Mouse (Mus musculus) R1 (cell line): ENCODE results near the gene Ptprn2.
"Not testable (repeated sequence)": the region's sequence is repeated elsewhere in the genome, so short reads cannot be mapped to it uniquely, and the experiment has no call there.

Experiments used
- DNase-seq: peaks from one replicate; pipeline ENCODE4 v3.0.0-alpha.2; 2018; ENCODE audit warnings: low read depth, low spot score

Gene Ptprn2

GRCm38 (mm10) chr12:116515824-116516223, 30.3 kb downstream of the Ptprn2 start:
- DNase-seq, result no peak

- no peak for DNase-seq
These were observed 43.3 kb downstream of the Ptprn2 start for GRCm38 (mm10) chr12:116528861-116529260.

- DNase-seq, result no peak
These were observed 47.8 kb downstream of the Ptprn2 start for GRCm38 (mm10) chr12:116533281-116533680.

GRCm38 (mm10) chr12:116539305-116539704, 53.8 kb downstream of the Ptprn2 start:
- DNase-seq, result no peak

GRCm38 (mm10) chr12:116540608-116541007, 55.1 kb downstream of the Ptprn2 start:
- no peak for DNase-seq

- no peak for DNase-seq
These were observed 64.5 kb downstream of the Ptprn2 start for GRCm38 (mm10) chr12:116550031-116550430.

- DNase-seq, result no peak
These were observed 66.0 kb downstream of the Ptprn2 start for GRCm38 (mm10) chr12:116551516-116551915.

GRCm38 (mm10) chr12:116552306-116552705, 66.8 kb downstream of the Ptprn2 start:
- DNase-seq, result no peak

- DNase-seq, result no peak
These were observed 67.8 kb downstream of the Ptprn2 start for GRCm38 (mm10) chr12:116553361-116553760.

- DNase-seq, result no peak
These were observed 70.4 kb downstream of the Ptprn2 start for GRCm38 (mm10) chr12:116555964-116556363.

GRCm38 (mm10) chr12:116564441-116564840, 78.9 kb downstream of the Ptprn2 start:
- no peak for DNase-seq

- no peak for DNase-seq
These were observed 81.2 kb downstream of the Ptprn2 start for GRCm38 (mm10) chr12:116566672-116567071.

GRCm38 (mm10) chr12:116567170-116567569, 81.7 kb downstream of the Ptprn2 start:
- DNase-seq, result no peak

GRCm38 (mm10) chr12:116569568-116569967, 84.0 kb downstream of the Ptprn2 start:
- peak; percentile 66 for DNase-seq

- DNase-seq, result no peak
These were observed 88.6 kb downstream of the Ptprn2 start for GRCm38 (mm10) chr12:116574102-116574501.

GRCm38 (mm10) chr12:116574720-116575119, 89.2 kb downstream of the Ptprn2 start:
- no peak for DNase-seq

- not testable (repeated sequence) for DNase-seq
These were observed 92.4 kb downstream of the Ptprn2 start for GRCm38 (mm10) chr12:116577917-116578316.

- DNase-seq, result no peak
These were observed 95.5 kb downstream of the Ptprn2 start for GRCm38 (mm10) chr12:116580827-116581544.

GRCm38 (mm10) chr12:116581864-116582263, 96.3 kb downstream of the Ptprn2 start:
- peak; percentile 16 for DNase-seq

- DNase-seq, result no peak
These were observed 97.3 kb downstream of the Ptprn2 start for GRCm38 (mm10) chr12:116582829-116583228.

GRCm38 (mm10) chr12:116585001-116585400, 99.5 kb downstream of the Ptprn2 start:
- peak; percentile 53 for DNase-seq

GRCm38 (mm10) chr12:116586167-116586566, 100.6 kb downstream of the Ptprn2 start:
- no peak for DNase-seq

GRCm38 (mm10) chr12:116587548-116587947, 102.0 kb downstream of the Ptprn2 start:
- no peak for DNase-seq

- DNase-seq, result no peak
These were observed 104.6 kb downstream of the Ptprn2 start for GRCm38 (mm10) chr12:116590076-116590475.
